Mouse (Mus musculus): ENCODE data around the gene Adgrd1. TPM values are rescaled to one million over a fixed set of nuclear protein-coding genes. Genes with fewer than 3 reads are reported as not detected.

The Adgrd1 gene
- polyA plus RNA-seq, 1 experiment = 0.48 TPM

DNA sequence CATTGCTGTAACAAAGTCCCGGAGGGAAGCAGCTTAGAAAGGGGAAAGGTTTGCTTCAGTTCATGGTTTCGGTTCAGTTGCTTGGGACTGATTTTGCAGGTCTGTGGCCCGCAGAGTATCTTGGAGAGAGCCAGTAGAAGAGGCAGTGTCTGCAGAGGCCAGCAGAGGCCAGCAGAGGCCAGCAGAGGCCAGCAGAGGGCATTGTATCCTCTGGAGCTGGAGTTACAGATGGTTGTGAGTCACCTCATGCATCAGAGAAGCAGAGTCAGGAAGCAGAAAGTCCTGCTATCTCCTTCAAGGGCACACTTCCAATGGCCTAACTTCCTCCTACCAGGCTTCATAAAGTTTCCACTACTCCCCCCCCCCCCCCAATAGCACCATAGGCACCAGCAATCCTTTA is 37.4 kb upstream of the Adgrd1 start:
- no peak overlapping the region for H3K4me3 ChIP-seq
- H3K79me2 ChIP-seq (ENCODE audit: control insufficient read depth, insufficient read depth) = no peaks in the 10 kb centered on the region
- no peak overlapping the region for H3K4me2 ChIP-seq (ENCODE audit: low read depth)
- TF ChIP-seq USF1 (IDR thresholded peaks at IDR 0.05; ENCODE audit: low read depth) (no peak), E2F4 (IDR thresholded peaks at IDR 0.05; ENCODE audit: insufficient read depth) (no peak), SRF (IDR thresholded peaks at IDR 0.05; ENCODE audit: control insufficient read depth, insufficient read length, low read depth) (no peak), MYOG (IDR thresholded peaks at IDR 0.05; ENCODE audit: control insufficient read depth in 1 of 3, insufficient read depth in 1 of 3, insufficient read length in 2 of 3, low read depth in 2 of 3) (no peak), POLR2AphosphoS2 (IDR thresholded peaks at IDR 0.05; ENCODE audit: insufficient read length, low read depth) (no peak), TCF3 (IDR thresholded peaks at IDR 0.05; ENCODE audit: insufficient read length, low read depth) (no peak), CEBPB (IDR thresholded peaks at IDR 0.05; ENCODE audit: insufficient read depth, poor library complexity, severe bottlenecking) (no peak)
- H3ac ChIP-seq (ENCODE audit: control insufficient read depth, insufficient read length) = no peak overlapping the region
- H3K36me3 ChIP-seq (ENCODE audit: control insufficient read depth, insufficient read depth) = no peaks in the 10 kb centered on the region
- peaks cover 26% of the 10 kb centered on the region for H3K27me3 ChIP-seq (ENCODE audit: control insufficient read depth, insufficient read depth, insufficient read length)

GRCm38 (mm10) chr5:129061579-129061978 is 35.0 kb upstream of the Adgrd1 start:
- Histone ChIP-seq H3ac (ENCODE audit: control insufficient read depth, insufficient read length) (no peak overlapping the region), H3K27me3 (ENCODE audit: control insufficient read depth, insufficient read depth, insufficient read length) (peaks cover 15% of the 10 kb centered on the region), H3K4me3 (no peak overlapping the region), H3K36me3 (ENCODE audit: control insufficient read depth, insufficient read depth) (no peaks in the 10 kb centered on the region), H3K4me2 (ENCODE audit: low read depth) (no peak overlapping the region), H3K79me2 (ENCODE audit: control insufficient read depth, insufficient read depth) (no peaks in the 10 kb centered on the region)
- TF ChIP-seq MAX (IDR thresholded peaks at IDR 0.05; ENCODE audit: low read depth) = no peak
- TF ChIP-seq MYOG (IDR thresholded peaks at IDR 0.05; ENCODE audit: control insufficient read depth in 1 of 3, insufficient read depth in 1 of 3, insufficient read length in 2 of 3, low read depth in 2 of 3) = no peak
- TF ChIP-seq SRF (IDR thresholded peaks at IDR 0.05; ENCODE audit: control insufficient read depth, insufficient read length, low read depth) = no peak
- TF ChIP-seq POLR2A (IDR thresholded peaks at IDR 0.05; ENCODE audit: insufficient read length, low read depth) = no peak
- no peak for TF ChIP-seq CEBPB (IDR thresholded peaks at IDR 0.05; ENCODE audit: insufficient read depth, poor library complexity, severe bottlenecking)
- TF ChIP-seq USF1 (IDR thresholded peaks at IDR 0.05; ENCODE audit: low read depth) = no peak
- no peak for TF ChIP-seq TCF3 (IDR thresholded peaks at IDR 0.05; ENCODE audit: insufficient read length, low read depth)

DNA sequence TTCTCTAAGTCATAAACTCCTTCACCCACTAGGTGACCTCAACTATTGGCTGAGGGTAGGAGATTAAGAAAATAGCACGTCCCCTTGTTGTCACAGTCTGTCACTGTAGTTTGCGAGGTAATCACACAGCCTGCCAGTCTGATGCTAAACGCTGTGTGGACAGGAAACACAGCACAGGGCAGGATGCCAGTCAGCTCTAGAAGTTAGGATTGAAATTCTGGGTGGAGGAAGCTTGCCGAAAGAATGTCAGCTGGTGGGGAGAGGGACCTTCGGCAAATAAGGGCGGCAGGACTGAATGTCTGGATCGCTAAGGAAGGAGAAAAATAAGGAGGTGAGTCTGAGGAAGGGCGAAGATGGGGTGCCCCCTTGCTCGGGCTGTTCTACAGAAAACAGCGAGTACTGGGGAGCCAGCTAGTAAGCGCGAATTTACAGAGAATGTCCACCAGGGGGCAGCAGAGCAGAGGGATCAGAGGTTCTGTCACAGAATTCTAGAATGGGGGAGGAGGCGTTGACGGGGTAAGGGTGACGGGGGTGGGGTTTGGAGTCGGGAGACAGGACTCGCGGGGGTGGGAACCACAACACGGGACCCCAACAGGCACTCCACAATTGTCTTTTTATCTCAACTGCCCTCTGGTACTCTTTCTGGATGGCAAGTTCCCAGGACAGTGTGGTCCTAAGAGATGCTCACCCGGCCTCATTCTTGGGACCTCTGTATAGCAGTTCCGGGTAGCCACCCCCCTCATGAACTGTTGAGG is 33.3 kb upstream of the Adgrd1 start:
- Histone ChIP-seq H3K4me3 (peak overlapping the region; percentile 6), H3K36me3 (ENCODE audit: control insufficient read depth, insufficient read depth) (no peaks in the 10 kb centered on the region), H3K27me3 (ENCODE audit: control insufficient read depth, insufficient read depth, insufficient read length) (peaks cover 4% of the 10 kb centered on the region), H3K4me2 (ENCODE audit: low read depth) (peak overlapping the region; percentile 44), H3ac (ENCODE audit: control insufficient read depth, insufficient read length) (no peak overlapping the region), H3K79me2 (ENCODE audit: control insufficient read depth, insufficient read depth) (no peaks in the 10 kb centered on the region)
- no peak for TF ChIP-seq POLR2A (IDR thresholded peaks at IDR 0.05; ENCODE audit: insufficient read length, low read depth)
- TF ChIP-seq USF1 (IDR thresholded peaks at IDR 0.05; ENCODE audit: low read depth) = no peak
- TF ChIP-seq MYOD1 (IDR thresholded peaks at IDR 0.05; ENCODE audit: control insufficient read depth in 1 of 3, insufficient read length in 2 of 3, low read depth in 2 of 3) = no peak
- no peak for TF ChIP-seq CEBPB (IDR thresholded peaks at IDR 0.05; ENCODE audit: insufficient read depth, poor library complexity, severe bottlenecking)
- TF ChIP-seq POLR2AphosphoS2 (IDR thresholded peaks at IDR 0.05; ENCODE audit: insufficient read length, low read depth) = no peak
- no peak for TF ChIP-seq REST (IDR thresholded peaks at IDR 0.05; ENCODE audit: insufficient read depth, insufficient read length)

DNA sequence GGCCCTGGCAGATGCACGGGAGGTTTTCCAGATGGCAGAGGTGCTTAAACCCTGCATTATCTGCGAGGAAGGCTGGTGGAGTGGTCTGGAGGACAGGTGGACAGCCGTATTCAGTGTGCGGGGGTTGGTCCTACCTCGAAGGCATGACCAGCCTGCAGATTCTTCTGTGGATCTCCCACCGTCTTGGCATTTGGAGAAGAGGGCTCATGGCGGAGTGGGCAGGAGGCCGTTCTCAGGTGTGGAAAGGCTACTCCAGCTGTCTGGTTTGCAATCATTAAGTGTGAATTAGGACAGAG is 32.8 kb upstream of the Adgrd1 start:
- no peak overlapping the region for H3ac ChIP-seq (ENCODE audit: control insufficient read depth, insufficient read length)
- TF ChIP-seq REST (IDR thresholded peaks at IDR 0.05; ENCODE audit: insufficient read depth, insufficient read length) = no peak
- TF ChIP-seq TCF3 (IDR thresholded peaks at IDR 0.05; ENCODE audit: insufficient read length, low read depth) = no peak
- no peak for TF ChIP-seq CEBPB (IDR thresholded peaks at IDR 0.05; ENCODE audit: insufficient read depth, poor library complexity, severe bottlenecking)
- no peak for TF ChIP-seq POLR2A (IDR thresholded peaks at IDR 0.05; ENCODE audit: insufficient read length, low read depth)
- no peak for TF ChIP-seq E2F4 (IDR thresholded peaks at IDR 0.05; ENCODE audit: insufficient read depth)
- TF ChIP-seq MAX (IDR thresholded peaks at IDR 0.05; ENCODE audit: low read depth) = no peak
- no peak for TF ChIP-seq MYOD1 (IDR thresholded peaks at IDR 0.05; ENCODE audit: control insufficient read depth in 1 of 3, insufficient read length in 2 of 3, low read depth in 2 of 3)
- TF ChIP-seq MYOG (IDR thresholded peaks at IDR 0.05; ENCODE audit: control insufficient read depth in 1 of 3, insufficient read depth in 1 of 3, insufficient read length in 2 of 3, low read depth in 2 of 3) = no peak
- no peak for TF ChIP-seq USF1 (IDR thresholded peaks at IDR 0.05; ENCODE audit: low read depth)
- TF ChIP-seq SRF (IDR thresholded peaks at IDR 0.05; ENCODE audit: control insufficient read depth, insufficient read length, low read depth) = no peak
- no peak for TF ChIP-seq TCF12 (IDR thresholded peaks at IDR 0.05; ENCODE audit: insufficient read depth, poor library complexity, severe bottlenecking)
- TF ChIP-seq POLR2AphosphoS2 (IDR thresholded peaks at IDR 0.05; ENCODE audit: insufficient read length, low read depth) = no peak
- H3K4me3 ChIP-seq = peak overlapping the region; percentile 6
- H3K79me2 ChIP-seq (ENCODE audit: control insufficient read depth, insufficient read depth) = no peaks in the 10 kb centered on the region
- no peaks in the 10 kb centered on the region for H3K36me3 ChIP-seq (ENCODE audit: control insufficient read depth, insufficient read depth)
- no peaks in the 10 kb centered on the region for H3K27me3 ChIP-seq (ENCODE audit: control insufficient read depth, insufficient read depth, insufficient read length)
- peak overlapping the region; percentile 44 for H3K4me2 ChIP-seq (ENCODE audit: low read depth)

DNA sequence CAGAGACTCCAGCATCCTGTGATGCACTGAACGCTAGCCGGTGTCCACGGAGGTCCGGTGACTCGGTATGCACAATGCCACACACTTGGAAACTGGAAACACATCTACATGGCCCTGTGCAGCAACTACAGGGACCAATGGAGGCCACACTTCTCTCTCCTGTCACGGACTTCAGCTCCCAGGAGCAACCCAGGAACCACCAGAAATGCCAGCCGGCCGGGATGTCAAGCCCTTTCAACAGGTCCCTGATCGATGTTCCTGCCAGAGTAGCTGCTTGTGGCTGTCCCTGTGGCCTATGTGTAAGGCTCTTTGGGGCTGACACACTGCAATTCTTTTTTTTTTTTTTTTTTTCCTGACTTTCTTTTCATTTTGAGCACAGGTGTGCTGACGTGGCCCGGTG is 32.4 kb upstream of the Adgrd1 start:
- no peaks in the 10 kb centered on the region for H3K27me3 ChIP-seq (ENCODE audit: control insufficient read depth, insufficient read depth, insufficient read length)
- H3K36me3 ChIP-seq (ENCODE audit: control insufficient read depth, insufficient read depth) = no peaks in the 10 kb centered on the region
- TF ChIP-seq MAX (IDR thresholded peaks at IDR 0.05; ENCODE audit: low read depth) (no peak), E2F4 (IDR thresholded peaks at IDR 0.05; ENCODE audit: insufficient read depth) (no peak), SRF (IDR thresholded peaks at IDR 0.05; ENCODE audit: control insufficient read depth, insufficient read length, low read depth) (no peak), MYOG (IDR thresholded peaks at IDR 0.05; ENCODE audit: control insufficient read depth in 1 of 3, insufficient read depth in 1 of 3, insufficient read length in 2 of 3, low read depth in 2 of 3) (no peak), REST (IDR thresholded peaks at IDR 0.05; ENCODE audit: insufficient read depth, insufficient read length) (no peak), MYOD1 (IDR thresholded peaks at IDR 0.05; ENCODE audit: control insufficient read depth in 1 of 3, insufficient read length in 2 of 3, low read depth in 2 of 3) (no peak), TCF12 (IDR thresholded peaks at IDR 0.05; ENCODE audit: insufficient read depth, poor library complexity, severe bottlenecking) (no peak), TCF3 (IDR thresholded peaks at IDR 0.05; ENCODE audit: insufficient read length, low read depth) (no peak), POLR2A (IDR thresholded peaks at IDR 0.05; ENCODE audit: insufficient read length, low read depth) (no peak), CEBPB (IDR thresholded peaks at IDR 0.05; ENCODE audit: insufficient read depth, poor library complexity, severe bottlenecking) (no peak), POLR2AphosphoS2 (IDR thresholded peaks at IDR 0.05; ENCODE audit: insufficient read length, low read depth) (no peak), USF1 (IDR thresholded peaks at IDR 0.05; ENCODE audit: low read depth) (no peak)
- H3K4me3 ChIP-seq = peak overlapping the region; percentile 6
- H3K4me2 ChIP-seq (ENCODE audit: low read depth) = no peak overlapping the region
- no peak overlapping the region for H3ac ChIP-seq (ENCODE audit: control insufficient read depth, insufficient read length)
- no peaks in the 10 kb centered on the region for H3K79me2 ChIP-seq (ENCODE audit: control insufficient read depth, insufficient read depth)
